Mouse (Mus musculus) adrenal gland, postnatal 25 days (tissue): Measurements from ENCODE around the gene Asns. TPM values are rescaled to one million over a fixed set of nuclear protein-coding genes. Genes with fewer than 3 reads are reported as not detected.
"Not testable (repeated sequence)": the region's sequence is repeated elsewhere in the genome, so short reads cannot be mapped to it uniquely, and the experiment has no call there.

Source experiments
- DNase-seq: peaks from one replicate; pipeline ENCODE4 v3.0.0; 2021; ENCODE audit warnings: mixed read lengths
- total RNA-seq: library from RNA; stranded (reverse); gene quantifications from 2 replicates; pipeline ENCODE4 v1.2.3, GENCODE M21; 2021

The Asns gene
- total RNA-seq, 1 experiment from 2014 or later = 56.9 TPM

DNA sequence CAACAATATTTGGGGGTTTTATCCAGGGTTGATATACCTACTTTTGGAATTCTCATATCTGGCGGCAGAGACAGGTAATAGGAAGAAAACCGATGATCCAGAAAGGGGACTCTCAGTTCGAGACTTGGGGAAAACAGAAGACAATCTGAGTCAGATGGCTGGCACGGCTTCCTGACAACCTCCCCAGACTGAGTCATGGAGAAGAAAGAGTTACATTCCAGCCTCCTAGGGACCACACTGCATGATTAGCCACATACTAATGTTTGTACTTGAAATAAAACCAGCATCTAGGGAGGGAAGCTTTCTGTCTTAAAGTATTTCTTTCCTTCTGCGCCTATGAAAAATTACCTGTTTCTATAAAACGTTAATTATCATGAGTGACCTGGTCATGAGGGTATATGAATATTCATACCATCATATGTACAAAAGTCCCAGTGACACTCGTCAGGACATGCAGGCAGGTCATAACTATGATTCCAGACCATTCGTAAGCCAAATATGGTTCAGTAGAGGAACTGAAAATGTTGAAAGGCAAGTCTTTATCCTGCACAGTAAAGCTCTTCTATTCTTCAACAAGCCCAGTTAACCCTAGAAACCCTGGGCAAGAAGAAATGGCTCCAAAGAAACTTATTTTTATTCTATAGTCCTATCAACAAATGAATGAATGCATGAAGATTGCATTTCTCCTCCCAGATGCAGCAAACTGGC lies 16.7 kb downstream of the Asns start:
- DNase-seq = no peak

- no peak for DNase-seq
These were observed 20.4 kb downstream of the Asns start for GRCm38 (mm10) chr6:7672438-7673253.

DNA sequence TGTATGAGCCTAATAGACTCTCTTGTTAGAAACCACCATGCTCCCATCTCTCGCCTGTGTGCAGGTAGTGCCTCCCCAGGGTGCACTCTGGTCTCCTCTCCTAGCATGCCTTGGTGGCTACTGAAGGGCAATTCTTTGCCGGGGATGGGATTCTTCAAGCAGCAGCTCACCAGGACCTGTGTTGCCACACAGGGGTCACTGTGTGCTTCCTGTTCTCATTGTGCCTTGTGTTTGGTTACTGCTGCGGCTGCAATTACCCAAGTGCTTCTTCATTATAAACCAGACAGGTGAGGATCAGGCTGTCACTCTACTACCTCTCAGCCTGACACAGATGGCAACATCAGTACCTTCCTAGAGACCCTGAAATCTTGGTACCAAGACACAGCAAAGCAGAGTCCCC lies 21.6 kb downstream of the Asns start:
- no peak for DNase-seq

DNA sequence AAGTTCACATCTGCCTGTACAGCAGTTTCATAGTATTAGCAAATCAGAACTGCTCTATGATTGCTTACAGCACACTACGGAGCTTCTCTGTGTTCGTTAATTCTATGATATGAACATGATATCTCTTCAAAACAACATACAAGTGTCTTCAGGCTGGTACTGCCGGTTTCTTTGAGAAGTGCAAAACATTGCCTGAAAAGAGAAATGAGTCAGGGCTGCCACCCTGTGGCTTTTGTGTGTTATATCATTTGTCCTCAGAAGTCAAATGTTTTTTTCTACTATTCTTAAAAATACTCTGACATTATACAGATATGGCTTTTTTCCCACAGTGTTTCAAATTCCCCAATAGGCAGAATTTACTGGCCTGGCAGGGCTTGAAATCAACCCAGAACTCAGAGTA lies 22.5 kb downstream of the Asns start:
- no peak for DNase-seq

GRCm38 (mm10) chr6:7669721-7670120 lies 23.3 kb downstream of the Asns start:
- no peak for DNase-seq

DNA sequence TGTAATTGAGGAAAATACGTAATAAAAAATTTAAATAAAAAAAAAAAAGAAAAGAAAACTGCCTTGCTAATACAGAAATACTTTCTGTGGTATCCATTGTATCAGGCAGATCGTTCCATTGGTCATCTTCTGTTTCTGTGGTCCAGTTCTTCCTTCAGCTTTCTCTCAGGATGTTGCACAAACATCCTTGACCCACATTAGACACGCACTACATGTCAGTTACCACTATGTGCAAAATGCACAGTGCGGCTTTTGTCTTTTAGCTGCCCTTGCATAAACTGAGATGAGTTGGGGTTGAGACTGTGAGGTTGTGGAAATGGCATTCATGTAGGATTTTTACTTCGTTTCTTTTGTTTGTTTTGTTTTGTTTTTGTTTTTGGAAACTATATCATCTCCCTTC lies 24.7 kb downstream of the Asns start:
- no peak for DNase-seq

DNA sequence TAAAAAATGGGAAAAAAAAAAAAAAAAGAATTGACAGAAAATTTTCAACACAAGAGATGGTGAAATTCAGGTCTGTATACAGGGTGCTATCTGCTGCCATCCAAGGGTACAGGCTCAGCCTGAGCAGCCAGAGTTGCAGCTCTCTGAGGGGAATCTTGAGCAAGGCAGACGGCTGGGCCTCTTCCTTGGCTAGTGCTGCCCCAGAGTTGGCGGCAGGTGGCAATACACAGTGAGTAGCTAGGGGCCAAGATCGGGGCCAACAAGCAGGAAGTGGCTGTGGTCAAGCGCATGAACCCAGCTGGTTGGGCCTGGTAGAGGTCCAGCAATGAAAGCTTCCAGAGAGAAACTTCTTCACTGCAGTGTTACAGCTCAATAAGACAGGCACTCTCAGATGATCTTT lies 27.2 kb downstream of the Asns start:
- DNase-seq = not testable (repeated sequence)

DNA sequence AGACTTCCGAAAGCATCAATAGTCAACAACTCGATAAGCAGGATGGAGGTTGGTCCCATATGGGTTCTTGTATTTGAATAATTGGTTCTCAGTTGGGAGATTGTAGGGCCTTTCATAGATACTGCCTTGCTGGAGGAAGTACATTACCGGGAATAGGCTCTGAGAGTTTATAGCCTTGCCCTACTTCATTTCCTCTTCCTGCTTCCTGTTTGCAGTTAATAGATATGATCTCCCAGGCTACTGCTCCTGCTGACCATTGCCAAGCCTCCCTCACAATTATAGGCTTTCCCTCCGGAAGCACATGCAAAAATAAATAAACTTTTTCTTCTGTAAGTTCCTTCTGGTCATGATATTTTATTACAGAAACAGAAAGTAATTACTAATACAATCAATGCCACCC lies 31.6 kb downstream of the Asns start:
- no peak for DNase-seq

GRCm38 (mm10) chr6:7660377-7661080 lies 32.5 kb downstream of the Asns start:
- no peak for DNase-seq

DNA sequence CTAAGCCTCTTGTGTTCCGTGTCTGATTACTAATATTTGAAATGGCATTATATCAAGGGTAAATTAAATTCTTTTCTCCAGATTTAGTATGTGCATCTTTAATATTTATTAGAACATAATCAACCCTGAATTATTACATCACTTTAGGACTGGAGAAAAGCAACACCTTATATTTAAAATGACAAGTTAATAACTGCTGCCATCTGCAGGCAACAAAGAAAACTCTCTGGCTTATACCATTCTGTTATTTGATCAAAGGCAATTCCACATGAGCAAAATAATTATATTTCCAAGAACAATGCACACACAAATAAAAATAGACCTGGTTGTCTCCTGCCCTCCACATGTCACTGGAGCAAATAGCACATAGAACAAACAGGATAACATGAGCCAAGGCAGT lies 36.5 kb downstream of the Asns start:
- DNase-seq = no peak

DNA sequence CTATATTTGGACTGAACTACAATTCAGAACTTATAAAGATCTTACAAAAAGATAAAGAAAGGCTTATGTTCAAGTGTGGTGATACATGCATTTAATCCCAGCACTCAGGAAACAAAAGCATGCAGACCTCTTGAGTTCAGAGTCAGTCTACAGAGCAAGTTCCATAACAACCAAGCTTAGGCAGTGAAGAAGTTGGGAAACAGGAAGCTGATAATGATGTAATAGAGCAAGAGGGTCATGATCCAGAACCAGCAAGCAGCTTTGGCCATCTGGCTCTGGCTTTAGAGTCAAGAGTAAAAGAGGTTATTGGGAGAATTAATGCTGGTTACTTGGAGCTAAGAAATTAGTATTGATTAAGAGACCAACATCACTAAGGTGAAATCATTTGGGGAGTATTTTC lies 44.6 kb downstream of the Asns start:
- no peak for DNase-seq

Other genes with a start within 250 kb of the Asns start
- gene Tac1, start 138.4 kb downstream of the Asns start, total RNA-seq = not detected in 2 replicates
- 55.1 and 59.0 TPM in 2 replicates for gene C1galt1, start 151.6 kb upstream of the Asns start, total RNA-seq